Mouse (Mus musculus): ENCODE measurements around the gene Ece1.

GRCm38 (mm10) chr4:137918559-137918958, 56.5 kb downstream of the Ece1 start:
- TF ChIP-seq CTCF (IDR thresholded peaks at IDR 0.05; ENCODE audit: low read depth) (no peak), EP300 (IDR thresholded peaks at IDR 0.05; ENCODE audit: low read depth) (no peak)
